Mouse (Mus musculus) cerebellum, adult 9-10 months (tissue): Measurements from ENCODE around the gene Gapdh.

Experiments used
- DNase-seq: peaks from one replicate; pipeline ENCODE4 v3.0.0; 2022

Gapdh gene

DNA sequence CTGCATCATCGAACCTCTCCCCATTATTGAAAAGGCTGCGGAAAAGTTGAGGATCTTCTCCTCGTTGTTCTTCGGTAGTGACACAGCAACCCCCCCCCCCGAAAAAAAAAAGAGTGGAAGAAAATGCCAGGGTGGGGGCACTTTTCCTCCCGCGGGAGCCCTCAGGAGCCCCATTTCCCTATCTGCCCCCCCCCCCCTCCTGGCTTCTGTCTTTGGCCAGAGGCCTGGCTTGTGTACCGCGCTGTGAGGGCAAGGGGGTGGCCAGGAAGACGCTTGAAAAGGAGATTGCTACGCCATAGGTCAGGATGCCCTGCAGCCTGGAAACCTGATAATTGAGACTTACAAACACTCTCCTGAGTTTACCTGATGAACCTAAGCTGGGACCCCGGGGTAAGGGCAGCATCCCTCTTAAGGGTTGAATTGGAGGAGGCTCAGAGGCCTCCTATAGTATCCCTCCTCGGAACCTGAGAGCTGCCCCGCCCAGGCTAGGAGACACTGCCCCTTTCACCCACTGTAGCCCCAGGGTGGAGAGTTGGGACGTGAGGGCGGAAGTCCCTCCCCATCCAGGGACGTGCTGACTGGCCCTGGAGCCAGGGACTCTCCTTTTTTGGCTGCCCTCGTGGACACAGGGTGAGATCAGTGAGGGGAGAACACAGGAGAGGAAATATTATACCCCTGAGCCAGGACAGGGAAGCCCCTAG lies at the start of gene Gapdh:
Gapdh (minus strand) TSS at position 417 of the 701 bp plus-strand sequence.
- DNase-seq, result peak; percentile 89

DNA sequence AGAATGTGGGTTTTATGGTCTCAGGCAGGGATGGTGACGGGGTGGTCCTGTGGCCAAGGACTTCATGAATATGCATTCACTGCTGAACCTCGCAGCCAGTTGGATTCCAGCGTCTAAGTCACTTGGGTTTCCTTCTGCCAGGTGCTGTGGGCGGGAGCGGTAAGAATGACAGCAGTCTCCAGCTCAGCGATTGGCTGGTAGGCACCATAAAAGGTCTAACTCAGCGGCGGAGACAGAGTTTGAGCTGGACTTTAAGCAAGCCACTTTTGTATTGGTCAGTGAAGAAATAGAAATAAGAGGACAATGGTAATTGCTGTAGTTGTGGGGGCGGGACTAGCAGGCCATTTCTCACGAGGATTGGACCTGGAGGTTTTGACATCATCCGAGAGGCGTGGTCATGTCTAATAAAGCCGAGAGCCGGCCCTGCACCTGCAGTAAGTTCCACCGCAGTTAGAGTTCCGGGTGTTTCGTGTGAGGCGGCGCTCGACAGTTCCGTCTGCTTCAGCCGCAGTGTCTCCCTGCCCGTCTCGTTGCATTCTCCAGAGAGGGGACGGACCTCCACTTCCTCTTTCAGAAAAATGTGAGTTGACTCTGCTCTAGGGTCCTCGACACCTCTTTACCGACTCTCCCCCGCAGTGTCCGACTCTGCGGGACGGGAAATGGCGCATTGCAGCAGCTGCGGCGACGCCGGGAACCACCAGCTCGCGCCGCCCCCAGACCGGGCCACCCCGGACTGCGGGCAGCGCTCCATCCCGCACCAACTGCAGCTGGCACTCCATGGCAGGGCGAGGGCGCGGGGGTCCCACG lies 49.1 kb upstream of the Gapdh start, which contains the start of gene Vamp1:
Vamp1 (plus strand) TSS at position 404 of the 807 bp plus-strand sequence.
- DNase-seq, result peak; percentile 100

DNA sequence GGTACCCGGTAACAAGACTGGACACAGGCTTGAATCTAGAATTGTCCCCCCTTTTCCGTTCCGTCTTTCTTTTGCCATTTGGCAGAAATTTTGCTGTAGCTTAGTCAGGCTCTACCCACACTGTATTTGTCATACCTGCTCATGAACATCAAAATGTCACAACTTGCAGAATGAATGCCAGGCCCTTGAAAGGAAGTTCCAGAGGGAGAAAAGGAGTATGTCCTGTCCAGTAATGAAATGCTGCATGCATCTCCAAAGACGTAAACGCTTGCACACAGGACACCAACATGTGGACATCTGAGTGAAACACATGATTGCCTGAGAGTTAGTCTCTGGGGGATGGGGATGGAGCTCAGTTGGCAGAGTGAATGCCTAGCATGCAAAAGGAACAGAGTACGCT lies 47.4 kb upstream of the Gapdh start:
- no peak for DNase-seq

DNA sequence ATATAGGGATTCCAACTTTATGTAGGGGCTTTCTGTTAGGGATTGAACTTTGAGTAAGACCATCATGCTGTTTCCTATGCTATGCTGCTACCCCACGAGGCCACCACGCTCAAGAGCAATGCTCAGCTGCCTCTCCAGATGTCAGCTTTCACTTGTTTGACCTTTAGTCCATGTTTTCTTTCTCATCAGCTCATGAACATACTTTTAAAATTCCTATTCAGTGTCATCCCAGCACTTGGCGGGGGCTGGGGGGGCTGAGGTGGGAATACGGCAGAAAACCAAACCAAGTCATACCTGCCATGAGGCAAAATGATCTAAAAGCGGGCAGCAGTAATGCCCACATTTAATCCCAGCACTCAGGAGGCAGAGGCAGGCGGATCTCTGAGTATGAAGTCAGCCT lies 46.9 kb upstream of the Gapdh start:
- peak; percentile 5 for DNase-seq

DNA sequence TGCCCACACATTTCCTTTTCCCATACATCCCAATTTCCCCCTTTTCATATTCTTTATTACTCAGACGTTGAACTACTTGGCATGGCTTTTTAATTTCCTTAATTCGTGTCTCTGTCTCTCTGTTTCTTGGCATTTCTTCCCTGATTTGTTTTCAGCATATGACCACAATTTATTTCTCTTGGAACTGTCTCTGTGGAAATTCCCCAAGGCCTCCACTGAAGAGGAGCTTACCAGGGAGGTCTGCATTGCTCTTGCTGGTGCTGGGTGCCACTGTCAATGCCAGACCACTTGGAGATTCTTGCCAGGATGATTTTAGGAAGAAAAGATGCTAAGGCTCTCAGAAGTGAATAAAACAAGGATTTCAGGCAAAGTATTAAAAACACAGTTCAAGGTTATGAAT lies 46.4 kb upstream of the Gapdh start:
- no peak for DNase-seq

DNA sequence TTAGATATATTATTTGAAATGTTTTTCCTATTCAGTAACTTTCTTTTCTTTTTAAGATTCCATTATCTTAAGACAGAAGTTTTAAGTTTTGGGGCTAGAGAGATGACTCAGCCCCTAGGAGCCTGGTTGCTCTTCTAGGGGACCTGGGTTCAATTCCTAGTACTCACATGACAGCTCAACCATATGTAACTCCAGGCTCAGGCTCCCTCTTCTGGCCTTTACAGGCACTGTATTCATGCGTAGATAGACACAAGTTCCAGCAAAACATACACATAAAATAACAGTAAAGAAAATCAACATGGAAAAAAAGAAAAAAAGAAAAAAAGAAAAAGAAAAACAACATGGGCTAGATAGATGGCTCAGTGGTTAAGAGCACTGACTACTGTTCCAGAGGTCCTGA lies 44.2 kb upstream of the Gapdh start:
- DNase-seq, result no peak

DNA sequence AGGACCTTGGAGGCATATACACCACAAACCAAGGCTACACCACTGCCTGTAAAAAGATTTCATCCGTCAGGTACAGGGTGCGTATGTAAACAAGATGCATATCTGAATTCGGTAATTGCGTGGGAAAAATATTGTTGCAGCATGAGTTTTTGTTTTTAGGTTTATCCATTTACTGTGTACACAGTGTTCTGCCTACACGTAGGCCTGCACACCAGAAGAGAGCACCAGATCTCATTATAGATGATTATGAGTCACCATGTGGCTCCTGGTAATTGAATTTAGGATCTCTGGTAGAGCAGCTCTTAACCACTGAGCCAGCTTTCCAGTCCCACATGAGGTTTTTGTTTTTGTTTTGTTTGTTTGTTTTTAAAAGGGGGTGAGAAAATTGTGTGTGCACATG lies 30.9 kb upstream of the Gapdh start:
- DNase-seq, result no peak

DNA sequence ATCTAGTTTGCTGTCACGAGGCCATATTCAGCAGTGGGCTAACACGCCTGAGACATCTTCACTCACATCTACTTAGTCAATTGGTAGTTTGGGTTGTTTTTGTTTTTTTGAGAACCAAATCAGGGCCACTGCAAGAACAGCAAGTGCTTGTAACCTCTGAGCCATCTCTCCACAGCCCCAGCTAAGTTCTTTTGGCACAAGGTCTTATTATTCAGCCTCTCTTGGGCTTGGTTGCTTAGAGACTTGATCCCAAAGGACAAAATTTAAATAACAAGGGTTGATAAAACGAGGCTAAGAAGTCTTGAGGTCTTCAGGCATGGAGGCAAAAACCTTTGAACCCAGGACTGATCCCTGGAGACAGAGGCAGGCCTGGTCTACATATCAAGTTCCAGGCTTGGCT lies 30.0 kb upstream of the Gapdh start:
- DNase-seq, result no peak

DNA sequence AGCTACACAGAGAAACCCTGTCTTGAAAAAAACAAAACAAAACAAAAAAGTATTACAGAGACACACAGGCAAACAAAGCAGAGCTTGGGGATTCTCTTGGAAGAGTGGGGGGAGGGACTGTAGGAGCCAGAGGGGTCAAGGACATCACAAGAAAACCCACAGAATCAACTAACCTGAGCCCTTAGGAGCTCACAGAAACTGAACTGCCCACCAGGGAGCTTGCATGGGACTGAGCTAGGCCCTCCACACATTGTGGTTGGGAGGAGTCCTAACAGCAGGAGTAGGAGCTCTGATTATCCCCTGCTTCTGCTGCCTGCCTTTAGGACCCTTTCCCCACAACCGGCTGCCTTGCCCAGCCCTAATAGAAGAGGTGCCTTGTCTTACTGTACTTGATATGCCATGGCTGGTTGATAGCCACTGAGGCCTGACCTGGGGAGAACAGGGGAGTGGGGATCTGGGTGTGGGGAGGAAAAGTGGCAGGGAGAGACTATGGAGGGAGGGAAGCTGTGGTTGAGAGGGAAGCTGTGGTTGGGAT lies 29.3 kb upstream of the Gapdh start:
- DNase-seq, result no peak

DNA sequence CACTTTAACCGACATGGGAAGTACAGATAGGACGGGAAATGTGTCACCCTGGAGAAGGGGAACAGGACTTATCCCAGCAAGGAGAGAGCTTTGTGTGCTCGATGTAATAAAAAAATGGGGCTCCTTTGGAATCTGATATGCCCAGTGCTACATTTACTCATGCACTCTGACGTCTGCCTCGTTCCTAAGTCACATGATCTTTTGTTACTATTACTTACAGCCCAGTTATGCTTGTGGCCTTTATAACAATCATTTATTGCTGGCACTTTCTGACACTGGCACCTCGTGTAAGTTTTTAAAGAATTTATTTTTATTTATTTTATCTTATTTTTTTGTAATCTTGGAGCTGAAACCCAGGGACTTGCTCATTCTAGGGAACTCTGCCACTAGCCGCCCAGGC lies 27.1 kb upstream of the Gapdh start:
- no peak for DNase-seq

DNA sequence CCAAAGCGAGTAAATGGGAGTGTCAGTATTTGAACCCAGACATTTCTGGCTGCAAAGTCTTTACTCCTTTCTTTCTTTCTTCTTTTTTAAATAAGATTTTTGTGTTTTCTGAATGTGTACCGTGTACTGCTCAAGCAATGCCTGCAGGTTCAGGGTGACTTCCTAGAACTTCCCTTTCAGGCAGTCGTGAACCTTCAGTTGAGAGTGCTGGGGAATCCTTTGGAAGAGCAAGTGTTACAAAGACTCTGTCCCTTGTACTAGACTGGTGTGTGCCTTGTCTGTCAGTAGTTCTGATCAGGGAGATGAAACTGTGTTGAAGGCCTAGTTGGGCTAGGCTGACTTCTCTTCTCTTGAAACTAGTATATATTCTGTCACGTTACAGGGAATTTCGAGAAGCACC lies 26.6 kb upstream of the Gapdh start:
- DNase-seq, result no peak

DNA sequence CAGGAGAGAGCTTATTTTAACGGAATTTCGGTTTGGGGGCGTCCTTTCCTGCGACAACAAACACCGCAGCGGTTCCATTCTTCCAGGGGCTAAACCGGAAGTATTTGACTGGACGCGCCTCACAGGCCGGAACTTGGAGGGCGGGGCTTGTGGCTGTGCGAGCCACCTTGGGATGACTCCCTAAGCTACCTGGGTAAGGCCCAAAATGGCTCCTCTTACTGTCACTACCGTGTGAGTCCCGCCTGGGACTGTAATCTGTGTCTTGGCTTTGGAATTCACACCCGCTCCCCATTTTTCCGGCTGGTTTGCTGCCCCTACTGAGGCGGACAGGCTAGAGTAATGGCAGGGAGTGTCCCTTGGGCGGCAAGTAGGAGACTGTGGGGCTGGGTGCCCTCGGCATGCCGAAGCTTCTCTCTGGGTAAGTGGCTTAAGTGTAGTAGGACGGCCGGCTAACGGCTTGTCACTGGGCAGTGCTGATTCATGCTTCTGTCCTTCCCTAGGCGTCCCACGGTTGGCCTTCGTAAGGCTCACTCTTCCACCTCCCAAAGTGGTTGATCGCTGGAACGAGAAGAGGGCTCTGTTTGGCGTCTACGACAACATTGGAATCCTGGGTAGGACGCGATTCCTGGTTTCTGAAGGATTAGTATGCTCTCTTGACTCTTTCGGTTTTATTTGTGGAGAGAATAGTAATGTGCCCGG lies 25.9 kb upstream of the Gapdh start:
- peak; percentile 95 for DNase-seq

DNA sequence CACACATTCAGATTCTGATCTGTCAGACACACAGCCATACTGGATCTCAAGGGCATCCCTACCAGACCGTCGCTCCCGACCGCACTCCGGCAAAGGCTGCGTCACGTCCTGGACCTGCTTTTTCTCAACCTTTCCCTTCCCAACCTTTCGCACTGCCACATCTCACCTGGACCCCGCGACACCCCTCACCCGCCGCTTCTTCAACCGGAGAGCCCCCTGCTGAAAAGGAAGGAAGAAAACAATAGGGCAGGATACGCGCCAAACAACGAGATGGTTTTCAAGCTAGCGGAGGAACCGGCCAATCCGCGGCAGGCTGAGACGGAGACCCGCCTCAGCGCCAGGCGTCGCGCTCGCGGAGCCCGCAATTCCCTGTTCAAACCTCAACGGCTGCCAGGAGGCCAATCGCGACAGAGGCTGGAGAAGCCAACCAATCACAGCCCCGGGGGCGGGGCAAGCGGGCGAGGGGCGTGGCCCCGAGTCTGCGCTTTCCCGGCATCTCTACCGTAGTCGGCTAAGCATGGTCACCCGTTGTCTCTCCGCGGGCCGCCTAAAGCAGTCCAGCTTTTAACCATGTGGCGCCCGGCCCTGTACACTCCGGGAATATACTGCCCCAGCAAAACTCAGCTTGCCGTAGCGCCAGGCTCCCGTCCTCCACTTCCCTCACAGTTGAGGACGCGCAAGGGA lies 25.2 kb upstream of the Gapdh start, which contains the start of the genes Ncapd2 and Mrpl51:
Ncapd2 (minus strand) TSS at position 370 of the 684 bp plus-strand sequence.
Mrpl51 (plus strand) TSS at position 470 of the 684 bp plus-strand sequence.
- DNase-seq, result peak; percentile 97

DNA sequence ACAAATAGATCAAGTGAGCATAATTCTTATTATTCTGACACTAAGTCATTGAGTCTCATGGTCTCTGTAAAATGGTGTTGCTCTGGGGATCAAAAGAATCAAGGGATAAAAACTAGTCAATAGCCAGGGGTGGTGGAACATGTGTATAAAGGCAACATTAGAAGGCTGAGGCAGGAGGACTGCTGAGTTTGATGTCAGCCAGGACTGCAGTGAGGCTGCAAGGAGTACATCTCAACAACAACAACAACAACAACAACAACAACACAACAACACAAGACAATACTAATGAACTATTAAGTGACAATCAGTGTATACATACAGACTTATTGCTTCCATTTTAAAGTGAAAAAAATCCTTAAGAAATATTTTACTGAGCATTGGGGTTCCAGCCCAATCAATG lies 24.5 kb upstream of the Gapdh start:
- DNase-seq, result peak; percentile 34

DNA sequence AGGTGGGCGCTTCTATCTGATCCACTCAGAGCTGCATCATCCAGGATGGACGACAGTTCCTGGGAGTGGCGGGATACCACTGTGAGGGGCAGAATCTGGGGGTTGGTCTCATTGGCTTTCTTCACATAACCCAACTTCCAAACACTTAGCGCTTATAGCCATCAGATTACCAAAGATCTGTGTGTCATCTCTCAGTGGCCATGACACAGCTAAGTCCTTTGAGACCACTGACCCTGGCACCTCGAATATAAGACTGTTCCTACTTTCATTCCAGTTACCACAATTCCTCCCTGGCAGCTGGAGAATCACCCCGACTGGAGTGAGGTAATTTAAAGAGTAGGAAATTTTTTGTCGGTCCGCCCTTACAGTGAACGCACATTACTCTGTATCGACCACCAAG lies 19.9 kb upstream of the Gapdh start:
- no peak for DNase-seq

DNA sequence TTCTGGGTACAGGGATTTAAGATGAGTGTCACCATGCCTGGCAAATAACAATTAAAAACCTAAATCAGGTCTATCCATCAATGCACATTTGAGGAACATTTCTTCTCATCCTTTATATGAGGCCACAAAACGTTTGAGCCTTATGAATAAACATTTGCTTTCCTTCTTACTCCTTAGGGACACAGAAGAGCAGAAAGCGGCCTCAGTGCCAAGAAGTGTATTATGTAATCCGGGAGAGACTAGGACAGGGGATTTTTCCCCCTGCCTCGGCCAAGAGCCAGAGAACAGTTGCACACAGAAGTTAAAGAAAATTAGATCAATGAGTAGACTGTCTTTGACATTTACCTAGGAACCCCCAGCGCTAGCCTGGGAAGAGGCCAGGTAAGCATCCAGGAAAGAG lies 15.9 kb upstream of the Gapdh start:
- DNase-seq, result no peak

DNA sequence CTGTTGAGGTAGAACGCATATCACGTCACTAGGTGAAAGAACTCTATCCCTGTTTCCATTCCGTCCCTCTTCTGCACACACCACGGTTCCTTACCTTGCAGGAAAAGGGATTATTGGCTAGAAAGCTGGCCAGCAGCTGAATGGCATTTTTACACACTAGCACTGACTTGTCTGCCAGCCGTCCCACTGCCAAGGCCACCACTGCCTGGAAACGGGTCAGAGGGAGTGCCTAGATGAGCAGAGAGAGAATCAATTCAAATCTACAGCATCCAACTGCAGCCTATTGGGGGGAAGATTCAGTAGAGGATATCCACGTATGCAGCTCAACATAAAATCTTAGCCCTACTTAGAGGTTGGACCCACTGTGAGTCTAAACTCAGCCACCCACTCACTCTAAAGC lies 13.3 kb upstream of the Gapdh start:
- no peak for DNase-seq

DNA sequence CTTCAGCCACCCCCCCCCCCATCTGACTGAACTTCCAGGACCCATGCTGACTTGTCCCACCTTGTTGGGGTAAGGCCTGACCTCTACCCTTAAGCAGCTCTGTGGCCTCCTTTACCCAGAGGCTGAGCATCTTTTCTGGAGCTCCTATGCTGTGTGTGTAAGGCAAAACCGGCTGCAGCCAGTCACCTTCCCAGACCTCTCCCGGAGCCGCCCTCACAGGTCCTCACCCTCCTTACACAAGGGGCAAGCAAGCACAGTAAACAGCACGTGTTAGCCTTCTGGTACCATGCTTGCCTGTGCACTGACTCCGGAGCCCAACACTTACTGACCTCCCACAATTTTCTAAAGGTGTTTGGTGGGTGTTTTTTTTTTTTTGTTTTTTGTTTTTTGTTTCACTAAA lies 9.2 kb upstream of the Gapdh start:
- no peak for DNase-seq

DNA sequence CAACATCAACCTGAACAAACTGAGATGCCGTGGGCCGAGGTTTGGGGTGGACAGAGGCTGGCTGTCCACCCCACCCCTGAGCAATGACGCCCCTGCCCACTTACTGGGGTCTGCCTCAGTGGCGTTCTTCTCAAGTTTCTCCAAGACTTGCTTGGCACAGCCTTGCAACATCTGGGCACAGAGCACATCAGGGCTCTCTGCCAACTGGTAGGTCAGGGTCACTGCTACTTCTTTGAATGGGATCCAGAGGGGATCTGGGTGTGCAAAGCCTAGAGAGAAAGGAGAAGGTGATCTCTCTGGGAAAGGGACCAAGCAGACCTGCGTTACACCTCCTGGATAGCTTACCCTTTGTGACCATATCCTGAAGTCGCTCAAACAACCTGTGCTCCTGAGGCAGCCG lies 7.0 kb upstream of the Gapdh start:
- no peak for DNase-seq

DNA sequence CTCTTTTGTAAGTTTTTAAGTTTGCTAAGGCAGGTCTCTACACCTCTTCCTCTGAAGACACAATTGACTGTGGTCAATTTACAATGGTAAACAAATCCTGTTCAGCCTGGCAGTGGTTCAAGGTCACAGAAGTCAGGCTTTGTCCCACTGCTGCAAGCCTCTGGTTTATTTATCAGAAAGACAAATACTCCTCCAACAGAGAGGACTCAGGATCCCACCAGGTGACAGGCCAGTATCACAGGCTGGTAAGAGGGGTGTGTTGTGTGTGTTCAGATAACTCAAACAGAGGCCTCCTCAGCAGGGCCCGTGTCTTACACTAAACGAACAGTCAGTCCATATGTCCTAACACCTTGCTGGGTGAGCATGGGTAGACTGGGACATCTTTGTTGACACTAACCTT lies 6.2 kb upstream of the Gapdh start:
- DNase-seq, result no peak

DNA sequence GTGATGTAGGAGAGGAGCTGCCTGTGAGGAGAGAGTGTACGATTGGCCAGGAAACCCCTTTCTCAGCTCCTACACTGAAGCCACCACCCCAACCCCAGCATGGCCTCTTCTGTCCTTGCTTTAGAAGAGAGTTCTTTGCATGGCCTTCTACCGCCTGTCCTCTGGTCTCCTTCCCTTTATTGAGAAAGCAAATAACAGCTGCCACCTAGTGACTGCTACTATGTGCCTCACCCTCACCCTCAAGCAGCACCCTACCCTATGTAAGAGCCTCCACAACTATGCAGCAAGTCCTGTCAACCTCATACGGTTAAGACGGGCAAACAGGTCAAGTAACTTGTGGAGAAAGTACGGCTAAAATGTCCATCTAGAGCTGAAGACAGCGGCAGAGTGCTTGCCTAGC lies 3.9 kb upstream of the Gapdh start:
- no peak for DNase-seq

DNA sequence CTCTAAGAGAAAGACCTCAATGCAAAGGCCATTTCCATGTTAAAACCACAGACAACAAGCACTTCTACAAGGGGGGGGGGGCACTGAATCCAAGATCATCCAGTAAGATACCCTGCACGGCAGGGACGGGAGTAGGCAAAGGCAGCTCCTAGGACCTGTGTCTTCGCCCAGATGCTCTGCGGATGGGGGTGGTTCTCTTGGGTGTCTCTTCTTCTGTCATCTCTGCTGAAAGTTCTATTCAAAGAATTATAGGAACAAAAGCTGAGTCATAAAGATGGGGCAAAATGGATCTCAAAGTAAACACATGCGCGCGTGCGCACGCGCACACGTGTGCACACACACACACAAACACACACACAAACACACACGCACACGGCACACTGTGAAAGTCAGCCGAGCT lies 1.8 kb upstream of the Gapdh start:
- no peak for DNase-seq
